Mouse (Mus musculus) heart, adult 2 months (tissue): Measurements from ENCODE around the gene Rgs9bp.

Experiments used
- CTCF ChIP-seq: fragments of 200-600 bp; IDR thresholded peaks from 2 replicates; pipeline ENCODE4 v1.8.1; 2022; ENCODE audit warnings: antibody characterized with exemption, mild to moderate bottlenecking, moderate library complexity
- POLR2A ChIP-seq: fragments of 200-500 bp; IDR thresholded peaks from 2 replicates; pipeline ENCODE4 v1.6.1; 2011; ENCODE audit warnings: mild to moderate bottlenecking, low read depth, low read length, control low read depth; ENCODE audit not compliant: insufficient read depth

DNA sequence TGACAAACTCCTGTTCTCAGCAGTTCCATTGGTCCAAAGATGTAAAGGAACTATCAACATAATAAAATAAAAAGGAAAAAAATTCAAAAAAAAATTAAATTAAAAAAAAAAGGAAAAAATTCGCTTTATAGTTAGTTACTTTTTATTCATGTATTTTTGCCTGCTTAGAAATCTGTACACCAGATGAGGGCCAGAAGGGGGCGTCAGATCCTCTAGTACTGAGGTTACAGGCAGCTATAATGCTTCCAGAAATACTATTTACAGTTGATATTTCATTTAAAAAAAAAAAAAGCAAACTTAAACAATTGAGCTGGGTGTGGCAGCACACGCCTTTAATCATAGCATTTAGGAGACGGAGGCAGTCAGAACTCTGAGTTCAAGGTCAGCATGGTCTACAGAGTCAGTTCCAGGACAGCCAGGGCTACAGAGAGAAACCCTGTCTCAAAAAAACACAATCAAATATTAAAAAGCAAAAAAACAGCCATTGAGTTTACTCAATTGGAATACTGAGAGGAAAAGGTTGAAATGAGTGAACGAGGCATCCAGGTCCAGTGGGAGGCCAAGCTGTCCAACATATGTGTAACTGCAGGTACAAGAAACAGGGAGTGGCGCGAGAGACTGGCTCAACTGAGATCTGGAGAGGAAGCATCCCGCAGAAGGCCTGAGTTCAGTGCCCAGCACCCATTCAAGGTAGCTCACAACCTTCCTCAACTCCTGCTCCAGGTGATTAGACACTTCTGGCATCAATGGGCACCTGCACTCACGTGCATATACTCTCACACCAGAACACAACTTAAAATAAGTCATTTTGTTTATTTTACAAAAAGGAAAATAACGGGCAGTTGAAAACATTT, 31.4 kb downstream of the Rgs9bp start:
- TF ChIP-seq POLR2A (no peak), CTCF (peak; percentile 58)
